Mouse (Mus musculus) megakaryocyte, embryonic 14.5 days (primary cell): ENCODE data around the gene Nacc2.

Experiments used
- FLI1 ChIP-seq: IDR thresholded peaks from 2 replicates; pipeline ENCODE4 v1.6.1; 2012; ENCODE audit warnings: low read length, inconsistent platforms, mixed read lengths
- GATA1 ChIP-seq: IDR thresholded peaks from 3 replicates; pipeline ENCODE4 v1.6.1; 2012; ENCODE audit warnings: mixed read lengths, low read length, inconsistent platforms, borderline replicate concordance

GRCm38 (mm10) chr2:26129346-26129745, 6.3 kb upstream of the Nacc2 start:
- TF ChIP-seq GATA1 (no peak), FLI1 (no peak)
